Mouse (Mus musculus) heart, embryonic 11.5 days (tissue): ENCODE data around the gene Tyrp1. TPM values are rescaled to one million over a fixed set of nuclear protein-coding genes. Genes with fewer than 3 reads are reported as not detected.

Source experiments
- ATAC-seq: fragments of 200-750 bp; cut with Nextera tagmentation; replicated peaks from 2 replicates; pipeline ENCODE4 v1.8.0; 2017; ENCODE audit warnings: moderate library complexity; ENCODE audit not compliant: insufficient number of reproducible peaks, low FRiP score, low TSS enrichment
- H3K27ac ChIP-seq: fragments of 300-500 bp; sonication (generic); 2 replicates; pipeline ENCODE4 v1.5.1; 2014; ENCODE audit warnings: mild to moderate bottlenecking, low read depth, low read length
- H3K27me3 ChIP-seq: fragments of 300-500 bp; sonication (generic); 2 replicates; pipeline ENCODE4 v1.6.1; 2014; ENCODE audit warnings: mild to moderate bottlenecking, low read length, mixed read lengths; ENCODE audit not compliant: control insufficient read depth, insufficient read depth
- H3K36me3 ChIP-seq: fragments of 300-500 bp; sonication (generic); 2 replicates; pipeline ENCODE4 v1.6.1; 2014; ENCODE audit warnings: mild to moderate bottlenecking, low read length, moderate library complexity, mixed read lengths; ENCODE audit not compliant: control insufficient read depth, insufficient read depth
- H3K4me1 ChIP-seq: fragments of 300-500 bp; sonication (generic); 2 replicates; pipeline ENCODE4 v1.6.1; 2014; ENCODE audit warnings: low read length; ENCODE audit not compliant: control insufficient read depth, insufficient read depth
- H3K4me2 ChIP-seq: fragments of 300-500 bp; sonication (generic); 2 replicates; pipeline ENCODE4 v1.6.1; 2014; ENCODE audit warnings: mild to moderate bottlenecking, moderate library complexity
- H3K4me3 ChIP-seq: fragments of 300-500 bp; sonication (generic); 2 replicates; pipeline ENCODE4 v1.5.1; 2014; ENCODE audit warnings: low read depth, low read length
- H3K9ac ChIP-seq: fragments of 300-500 bp; sonication (generic); 2 replicates; pipeline ENCODE4 v1.6.1; 2014; ENCODE audit warnings: mild to moderate bottlenecking, low read depth, low read length, moderate library complexity
- H3K9me3 ChIP-seq: fragments of 300-500 bp; sonication (generic); replicated peaks from 2 replicates; pipeline ENCODE4 v1.6.1; 2016; ENCODE audit warnings: low read length; ENCODE audit not compliant: control insufficient read depth
- WGBS: fragments of 180-500 bp; shearing (Covaris S2); extraction: QIAGEN DNeasy Blood & Tissue Kit; methylation state at CpG from one replicate; pipeline ENCODE4 v1.1.7; 2014; ENCODE audit not compliant: insufficient replicate concordance; 5-methylcytosine and 5-hydroxymethylcytosine counted together
- polyA plus RNA-seq: library from polyadenylated mRNA; unstranded; fragments of >200 nt; fragmentation: Nextera tagmentation; extraction: Ambion mirVana; gene quantifications from 2 replicates; pipeline ENCODE4 v1.2.1, GENCODE M21; 2014

Gene Tyrp1
- polyA plus RNA-seq, result not detected in 2 replicates

DNA sequence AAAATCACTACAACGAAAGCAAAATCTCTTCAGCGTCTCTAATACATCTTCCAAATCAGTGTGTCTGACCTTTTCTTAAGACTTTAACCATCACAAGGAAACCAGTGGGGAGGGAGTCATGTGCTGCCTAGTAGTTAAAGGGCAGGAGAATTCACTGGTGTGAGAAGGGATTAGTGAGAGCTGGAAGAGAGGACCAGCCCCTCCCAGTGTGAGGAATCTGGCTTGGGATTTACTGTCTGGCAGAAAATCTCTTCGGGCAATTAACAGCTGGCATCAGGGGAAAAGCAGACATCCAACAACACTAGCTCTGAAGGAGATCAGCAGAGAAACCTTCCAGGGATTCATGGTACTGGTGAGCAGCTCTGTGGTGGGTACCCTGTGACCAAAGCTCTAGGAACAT lies at the start of gene Tyrp1:
TSS of gene Tyrp1 (plus strand) at position 74 of the 400 bp plus-strand sequence.
- no peak within 1 kb of the TSS for H3K4me2 ChIP-seq
- no peak within 1 kb of the TSS for H3K4me3 ChIP-seq
- ATAC-seq, result no peak
- H3K4me1 ChIP-seq, result no peaks in the 10 kb centered on the region
- 58% methylated on average over 3 of the region's 3 CpGs for WGBS
- no peak within 1 kb of the TSS for H3K9ac ChIP-seq
- no peaks in the 10 kb centered on the region for H3K9me3 ChIP-seq
- H3K36me3 ChIP-seq, result no peaks in the 10 kb centered on the region
- no peak within 1 kb of the TSS for H3K27ac ChIP-seq
- no peaks in the 10 kb centered on the region for H3K27me3 ChIP-seq

DNA sequence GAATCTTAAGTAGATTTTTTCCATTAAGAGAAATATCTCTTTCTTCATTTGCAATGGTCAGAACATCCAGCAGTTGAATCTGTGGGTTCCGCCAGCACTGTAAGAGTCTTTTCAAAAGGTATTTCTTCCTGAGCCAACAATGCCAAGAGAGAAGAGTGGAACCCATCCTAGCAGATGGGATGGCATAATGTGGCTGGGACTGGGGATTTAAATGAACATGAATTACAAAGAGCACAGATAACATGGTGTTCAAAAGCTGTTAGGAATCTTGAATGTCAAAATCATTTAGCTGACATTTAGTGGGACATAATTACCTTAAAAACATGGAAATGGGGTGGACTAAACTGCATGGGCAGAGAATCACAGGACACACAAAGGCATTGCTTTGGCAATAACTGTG lies 45.6 kb upstream of the Tyrp1 start:
- Histone ChIP-seq H3K27ac (no peak overlapping the region), H3K4me1 (no peaks in the 10 kb centered on the region), H3K36me3 (no peaks in the 10 kb centered on the region), H3K4me2 (no peak overlapping the region), H3K9me3 (no peaks in the 10 kb centered on the region), H3K4me3 (no peak overlapping the region), H3K9ac (no peak overlapping the region), H3K27me3 (no peaks in the 10 kb centered on the region)
- no peak for ATAC-seq
- 89% methylated on average over 1 of the region's 1 CpGs for WGBS

DNA sequence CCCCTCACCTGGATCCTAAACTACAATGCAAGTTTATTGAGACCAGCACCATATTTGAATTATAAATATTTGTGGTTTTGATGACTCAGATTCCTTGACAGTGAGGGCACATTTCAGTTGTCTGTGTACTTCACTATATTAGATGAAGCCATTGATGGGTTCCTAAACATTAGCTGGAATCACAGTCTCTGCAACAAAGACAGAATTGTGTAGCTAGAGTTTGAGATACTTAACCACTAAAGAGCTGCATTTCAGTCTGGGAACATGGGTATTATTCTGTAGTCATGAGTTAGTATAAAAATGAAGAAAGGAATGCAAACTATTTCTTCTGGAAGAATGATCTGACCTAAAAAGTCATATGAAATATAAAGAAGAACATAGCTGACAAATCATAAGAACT lies 14.4 kb upstream of the Tyrp1 start:
- ATAC-seq, result no peak
- H3K27me3 ChIP-seq, result no peaks in the 10 kb centered on the region
- H3K4me2 ChIP-seq, result no peak overlapping the region
- H3K9ac ChIP-seq, result no peak overlapping the region
- no peak overlapping the region for H3K27ac ChIP-seq
- no peaks in the 10 kb centered on the region for H3K9me3 ChIP-seq
- H3K4me1 ChIP-seq, result no peaks in the 10 kb centered on the region
- no peaks in the 10 kb centered on the region for H3K36me3 ChIP-seq
- no peak overlapping the region for H3K4me3 ChIP-seq

DNA sequence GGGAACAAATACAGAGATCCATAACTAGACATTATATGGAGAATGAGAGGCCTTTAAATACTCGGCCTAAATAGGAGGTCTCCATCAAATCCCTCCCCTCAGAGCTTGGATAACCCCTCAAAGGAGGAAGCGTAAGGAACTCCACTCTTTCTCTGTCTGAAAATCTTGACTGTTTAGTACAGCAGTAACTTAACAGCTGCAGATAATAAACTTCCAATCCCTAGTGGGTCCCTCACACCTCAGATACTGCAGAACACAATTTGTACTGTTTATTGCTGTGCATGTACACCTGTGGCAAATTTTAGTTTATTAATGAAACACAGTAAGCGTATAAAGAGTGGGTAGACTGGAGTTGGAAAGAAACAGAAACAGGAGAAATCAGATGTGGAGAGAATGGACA lies 12.0 kb upstream of the Tyrp1 start:
- H3K27me3 ChIP-seq, result no peaks in the 10 kb centered on the region
- H3K27ac ChIP-seq, result no peak overlapping the region
- no peaks in the 10 kb centered on the region for H3K36me3 ChIP-seq
- H3K4me2 ChIP-seq, result no peak overlapping the region
- 75% methylated on average over 3 of the region's 3 CpGs for WGBS
- no peaks in the 10 kb centered on the region for H3K4me1 ChIP-seq
- no peaks in the 10 kb centered on the region for H3K9me3 ChIP-seq
- no peak for ATAC-seq
- H3K9ac ChIP-seq, result no peak overlapping the region
- H3K4me3 ChIP-seq, result no peak overlapping the region

DNA sequence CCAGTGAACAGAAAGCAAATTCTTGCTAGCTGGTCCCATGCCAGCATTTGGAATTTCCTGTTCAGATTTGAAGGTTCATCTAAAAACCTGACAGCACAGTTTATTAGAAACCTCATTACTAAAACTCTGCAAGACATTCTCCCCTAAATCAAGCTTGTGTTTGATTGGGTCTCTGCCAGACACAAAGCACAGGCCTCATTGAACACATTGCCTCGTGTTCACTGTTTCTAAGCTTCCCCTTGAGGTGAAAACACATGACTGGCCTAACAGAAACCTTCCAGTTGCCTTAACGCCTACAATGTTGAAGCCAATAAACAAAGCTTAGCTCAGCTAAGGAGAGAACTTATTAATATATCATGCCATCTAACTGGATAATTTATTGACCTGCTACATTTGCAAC lies 5.7 kb upstream of the Tyrp1 start:
- Histone ChIP-seq H3K27me3 (no peaks in the 10 kb centered on the region), H3K27ac (no peak overlapping the region), H3K4me3 (no peak overlapping the region), H3K36me3 (no peaks in the 10 kb centered on the region), H3K9ac (no peak overlapping the region), H3K4me2 (no peak overlapping the region), H3K9me3 (no peaks in the 10 kb centered on the region), H3K4me1 (no peaks in the 10 kb centered on the region)
- ATAC-seq, result no peak
- WGBS, result 66% methylated on average over 2 of the region's 2 CpGs

DNA sequence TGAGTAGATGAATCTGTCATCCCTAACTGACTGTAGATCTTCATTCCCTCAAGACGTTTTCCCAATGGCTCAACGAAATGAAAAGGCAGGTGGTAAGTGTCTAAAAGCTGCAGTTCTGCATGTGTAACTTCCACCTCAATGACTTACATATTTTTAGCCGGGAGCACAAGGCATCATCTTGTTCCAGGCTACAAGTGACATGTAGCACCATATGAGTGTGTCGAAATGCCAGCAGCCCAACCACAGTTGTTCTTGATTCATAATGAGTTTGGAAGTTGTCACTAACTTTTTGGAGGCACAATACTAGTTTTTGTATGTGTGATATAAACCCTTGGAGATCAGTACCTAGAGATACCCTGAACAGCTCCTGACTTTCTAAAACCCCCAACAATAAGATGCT lies 5.4 kb downstream of the Tyrp1 start:
- Histone ChIP-seq H3K4me3 (no peak overlapping the region), H3K4me1 (no peaks in the 10 kb centered on the region), H3K4me2 (no peak overlapping the region), H3K27me3 (no peaks in the 10 kb centered on the region), H3K9me3 (no peaks in the 10 kb centered on the region), H3K27ac (no peak overlapping the region), H3K36me3 (no peaks in the 10 kb centered on the region), H3K9ac (no peak overlapping the region)
- ATAC-seq, result no peak
- WGBS, result 76% methylated on average over 4 of the region's 4 CpGs

DNA sequence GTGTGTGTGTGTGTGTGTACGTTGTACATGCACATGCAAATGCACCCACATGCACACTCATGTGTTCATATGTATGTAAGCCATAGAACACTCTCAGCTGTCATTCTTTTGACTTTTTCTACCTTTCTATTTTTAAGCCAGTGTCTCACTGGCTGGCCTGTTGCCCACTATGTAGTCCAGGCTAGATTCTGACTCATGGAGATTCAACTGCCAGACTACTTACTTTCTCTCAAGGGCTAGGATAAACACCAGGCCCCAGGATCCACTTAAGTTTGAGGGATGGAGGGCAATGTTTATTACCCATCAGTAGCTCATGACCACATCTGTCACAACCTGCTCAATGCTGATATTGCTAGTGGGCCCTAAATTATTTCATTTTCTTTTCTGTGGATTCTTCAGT lies 8.1 kb downstream of the Tyrp1 start:
- Histone ChIP-seq H3K4me1 (no peaks in the 10 kb centered on the region), H3K36me3 (no peaks in the 10 kb centered on the region), H3K4me2 (no peak overlapping the region), H3K27me3 (no peaks in the 10 kb centered on the region), H3K4me3 (no peak overlapping the region), H3K9ac (no peak overlapping the region), H3K27ac (no peak overlapping the region), H3K9me3 (no peaks in the 10 kb centered on the region)
- 75% methylated on average over 1 of the region's 1 CpGs for WGBS
- no peak for ATAC-seq

DNA sequence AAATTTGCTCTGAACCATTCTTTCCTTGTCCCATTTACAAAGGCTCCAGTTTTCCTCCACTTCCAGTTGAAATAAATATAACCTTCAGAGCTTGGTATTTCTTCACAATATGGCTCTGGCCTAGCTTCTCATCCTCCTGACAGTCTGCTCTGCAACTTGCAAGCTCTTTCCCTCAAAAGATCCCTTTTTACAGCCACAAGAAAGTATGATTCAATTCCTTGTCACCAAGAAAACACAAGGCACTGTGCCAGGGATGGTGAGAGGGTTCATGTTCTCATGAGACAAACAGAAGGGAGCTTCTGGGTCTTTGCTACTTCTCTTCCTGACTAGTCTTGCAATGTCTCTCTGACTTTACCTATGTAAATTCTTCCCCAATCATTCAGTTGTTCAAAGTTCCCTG lies 9.8 kb downstream of the Tyrp1 start:
- Histone ChIP-seq H3K4me2 (no peak overlapping the region), H3K9me3 (no peaks in the 10 kb centered on the region), H3K9ac (no peak overlapping the region), H3K4me1 (no peaks in the 10 kb centered on the region), H3K27ac (no peak overlapping the region), H3K4me3 (no peak overlapping the region), H3K36me3 (no peaks in the 10 kb centered on the region), H3K27me3 (no peaks in the 10 kb centered on the region)
- no peak for ATAC-seq

DNA sequence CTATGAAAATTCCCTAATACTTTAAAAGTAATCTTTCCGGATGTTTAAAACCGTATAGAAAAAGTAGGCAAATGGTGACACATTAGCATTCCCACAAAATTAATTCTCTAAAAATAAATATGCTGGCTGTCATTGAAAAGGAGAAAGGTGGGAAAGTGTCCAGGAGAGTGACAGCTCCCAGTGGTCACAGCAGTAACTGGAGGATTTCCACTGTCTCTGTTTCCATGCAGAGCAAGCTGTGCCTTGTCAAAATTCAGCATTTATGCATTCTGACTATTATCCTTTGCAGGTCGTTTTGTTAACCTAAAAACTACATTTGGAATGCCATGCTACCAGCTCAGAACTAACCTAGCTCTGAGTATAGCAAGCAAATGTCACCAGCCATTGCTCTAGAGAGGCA lies 12.1 kb downstream of the Tyrp1 start:
- Histone ChIP-seq H3K4me1 (no peaks in the 10 kb centered on the region), H3K27me3 (no peaks in the 10 kb centered on the region), H3K9ac (no peak overlapping the region), H3K36me3 (no peaks in the 10 kb centered on the region), H3K4me3 (no peak overlapping the region), H3K27ac (no peak overlapping the region), H3K4me2 (no peak overlapping the region), H3K9me3 (no peaks in the 10 kb centered on the region)
- ATAC-seq, result no peak
- 62% methylated on average over 3 of the region's 3 CpGs for WGBS
